Mouse (Mus musculus) liver, adult 2 months (tissue): ENCODE measurements around the gene Krt25. TPM values are rescaled to one million over a fixed set of nuclear protein-coding genes. Genes with fewer than 3 reads are reported as not detected.

Source experiments
- DNase-seq: peaks from one replicate; pipeline ENCODE4 v3.0.0-alpha.2; 2011; ENCODE audit warnings: low read depth, low spot score; ENCODE audit errors: extremely low read depth
- H3K27ac ChIP-seq: fragments of 200-500 bp; replicated peaks from 2 replicates; pipeline ENCODE4 v1.5.1; 2012; ENCODE audit warnings: low read depth, mild to moderate bottlenecking, control low read depth, inconsistent platforms, low read length; ENCODE audit not compliant: insufficient read depth
- H3K27me3 ChIP-seq: fragments of 200-500 bp; 2 replicates; pipeline ENCODE4 v1.6.1; 2012; ENCODE audit warnings: mild to moderate bottlenecking, moderate library complexity, low read length, inconsistent platforms; ENCODE audit not compliant: control insufficient read depth, insufficient read depth
- H3K36me3 ChIP-seq: fragments of 200-500 bp; 2 replicates; pipeline ENCODE4 v1.6.1; 2012; ENCODE audit warnings: low read length, inconsistent platforms; ENCODE audit not compliant: control insufficient read depth, insufficient read depth
- H3K4me1 ChIP-seq: fragments of 200-500 bp; 2 replicates; pipeline ENCODE4 v1.6.1; 2011; ENCODE audit warnings: low read length; ENCODE audit not compliant: control insufficient read depth, insufficient read depth
- H3K4me3 ChIP-seq: fragments of 200-500 bp; 2 replicates; pipeline ENCODE4 v1.5.1; 2011; ENCODE audit warnings: low read depth, mild to moderate bottlenecking, control low read depth, low read length, moderate library complexity; ENCODE audit not compliant: insufficient read depth
- H3K79me2 ChIP-seq: fragments of 200-500 bp; 2 replicates; pipeline ENCODE4 v1.6.1; 2012; ENCODE audit warnings: inconsistent platforms, mild to moderate bottlenecking, low read length, moderate library complexity; ENCODE audit not compliant: control insufficient read depth, insufficient read depth
- H3K9ac ChIP-seq: fragments of 200-500 bp; 2 replicates; pipeline ENCODE4 v1.6.1; 2012; ENCODE audit warnings: low read depth, mild to moderate bottlenecking, control low read depth, inconsistent platforms, low read length
- CTCF ChIP-seq: fragments of 200-500 bp; IDR thresholded peaks from 2 replicates; pipeline ENCODE4 v1.5.1; 2011; ENCODE audit warnings: low read depth, low read length, control low read depth
- POLR2A ChIP-seq: fragments of 200-500 bp; IDR thresholded peaks from 2 replicates; pipeline ENCODE4 v1.6.1; 2011; ENCODE audit warnings: low read length, control low read depth; ENCODE audit not compliant: insufficient read depth; ENCODE audit errors: extremely low read depth
- WGBS: fragments of 180-500 bp; shearing (Covaris S2); methylation state at CpG from one replicate; pipeline ENCODE4 v1.1.7; 2018; 5-methylcytosine and 5-hydroxymethylcytosine counted together
- polyA plus RNA-seq: library from polyadenylated mRNA; depleted of rRNA; stranded (reverse); fragments of >200 nt; gene quantifications from 2 replicates; pipeline ENCODE4 v1.2.3, GENCODE M21; 2012; rRNA removed
- total RNA-seq: library from RNA; depleted of rRNA; stranded (reverse); fragments of >200 nt; gene quantifications from 2 replicates; pipeline ENCODE4 v1.2.3, GENCODE M21; 2014; rRNA removed

The Krt25 gene
- total and polyA plus RNA-seq, 2 experiments = not detected

GRCm38 (mm10) chr11:99276786-99277185 lies 46.0 kb downstream of the Krt25 start:
- Histone ChIP-seq H3K4me1 (0 out of 2 replicates have a peak, but pooled peaks cover 2% of the 10 kb centered on the region), H3K4me3 (no peak overlapping the region), H3K9ac (no peak overlapping the region), H3K36me3 (no peaks in the 10 kb centered on the region), H3K79me2 (no peaks in the 10 kb centered on the region), H3K27me3 (no peaks in the 10 kb centered on the region), H3K27ac (no peak overlapping the region)
- no peak for DNase-seq
- TF ChIP-seq POLR2A (no peak), CTCF (no peak)
- 49% methylated on average over 7 of the region's 7 CpGs for WGBS

- no peaks in the 10 kb centered on the region for H3K36me3 ChIP-seq
- no peak overlapping the region for H3K9ac ChIP-seq
- H3K4me3 ChIP-seq = no peak overlapping the region
- TF ChIP-seq CTCF (no peak), POLR2A (no peak)
- 0 out of 2 replicates have a peak, but pooled peaks cover 2% of the 10 kb centered on the region for H3K4me1 ChIP-seq
- H3K79me2 ChIP-seq = no peaks in the 10 kb centered on the region
- DNase-seq = peak; percentile 25
- H3K27me3 ChIP-seq = no peaks in the 10 kb centered on the region
- no peak overlapping the region for H3K27ac ChIP-seq
- 48% methylated on average over 6 of the region's 6 CpGs for WGBS
These were observed 47.1 kb downstream of the Krt25 start for GRCm38 (mm10) chr11:99275624-99276023.

- WGBS = 97% methylated on average over 4 of the region's 4 CpGs
- Histone ChIP-seq H3K36me3 (no peaks in the 10 kb centered on the region), H3K79me2 (no peaks in the 10 kb centered on the region), H3K4me3 (no peak overlapping the region), H3K27ac (no peak overlapping the region), H3K27me3 (no peaks in the 10 kb centered on the region), H3K4me1 (0 out of 2 replicates have a peak, but pooled peaks cover 2% of the 10 kb centered on the region), H3K9ac (no peak overlapping the region)
- TF ChIP-seq POLR2A = no peak
- no peak for TF ChIP-seq CTCF
- DNase-seq = no peak
These were observed 50.0 kb downstream of the Krt25 start for GRCm38 (mm10) chr11:99272721-99273120.

GRCm38 (mm10) chr11:99269192-99269591 lies 53.6 kb downstream of the Krt25 start:
- WGBS = 80% methylated on average over 7 of the region's 7 CpGs
- no peak for DNase-seq
- Histone ChIP-seq H3K79me2 (no peaks in the 10 kb centered on the region), H3K4me3 (no peak overlapping the region), H3K36me3 (no peaks in the 10 kb centered on the region), H3K9ac (no peak overlapping the region), H3K27ac (no peak overlapping the region), H3K27me3 (no peaks in the 10 kb centered on the region), H3K4me1 (no peaks in the 10 kb centered on the region)
- no peak for TF ChIP-seq POLR2A

GRCm38 (mm10) chr11:99265796-99266195 lies 57.0 kb downstream of the Krt25 start:
- 69% methylated on average over 9 of the region's 9 CpGs for WGBS

More at GRCm38 (mm10) chr11:99265796-99266195, 57.0 kb downstream of the Krt25 start:
- TF ChIP-seq CTCF = no peak
- TF ChIP-seq POLR2A = no peak
- H3K4me1 ChIP-seq = no peaks in the 10 kb centered on the region
- no peaks in the 10 kb centered on the region for H3K36me3 ChIP-seq
- no peak overlapping the region for H3K4me3 ChIP-seq
- DNase-seq = peak; percentile 5
- no peak overlapping the region for H3K9ac ChIP-seq
- H3K27ac ChIP-seq = peak overlapping the region; percentile 48
- no peaks in the 10 kb centered on the region for H3K79me2 ChIP-seq
- no peaks in the 10 kb centered on the region for H3K27me3 ChIP-seq

Other genes with a start within 250 kb of the Krt25 start
- gene Tns4, start 233.6 kb downstream of the Krt25 start, total RNA-seq = 0.27 and 0.46 TPM in 2 replicates
- gene Tns4, start 233.6 kb downstream of the Krt25 start, polyA plus RNA-seq = 0.27 and 1.2 TPM in 2 replicates
- gene Ccr7, start 167.9 kb downstream of the Krt25 start, total RNA-seq = 0.55 and 0.74 TPM in 2 replicates
- gene Ccr7, start 167.9 kb downstream of the Krt25 start, polyA plus RNA-seq = 0.91 and 1.5 TPM in 2 replicates
- gene Smarce1, start 91.9 kb downstream of the Krt25 start, total RNA-seq = 25.5 and 35.9 TPM in 2 replicates
- 8.7 and 11.9 TPM in 2 replicates for gene Smarce1, start 91.9 kb downstream of the Krt25 start, polyA plus RNA-seq
- gene Krt222, start 78.9 kb downstream of the Krt25 start, total RNA-seq = 0.07 and 0.09 TPM in 2 replicates
- gene Krt222, start 78.9 kb downstream of the Krt25 start, polyA plus RNA-seq = not detected in 2 replicates
- not detected in 2 replicates for gene Krt24, start 37.7 kb downstream of the Krt25 start, total RNA-seq
- gene Krt24, start 37.7 kb downstream of the Krt25 start, polyA plus RNA-seq = not detected in 2 replicates
- not detected in 2 replicates for gene Krt26, start 15.0 kb upstream of the Krt25 start, total RNA-seq
- not detected in 2 replicates for gene Krt26, start 15.0 kb upstream of the Krt25 start, polyA plus RNA-seq
- not detected in 2 replicates for gene Krt27, start 28.2 kb upstream of the Krt25 start, total RNA-seq
- gene Krt27, start 28.2 kb upstream of the Krt25 start, polyA plus RNA-seq = not detected in 2 replicates
- gene Krt28, start 52.0 kb upstream of the Krt25 start, total RNA-seq = not detected in 2 replicates
- gene Krt28, start 52.0 kb upstream of the Krt25 start, polyA plus RNA-seq = not detected in 2 replicates
- 0.37 and 0.87 TPM in 2 replicates for gene Krt10, start 66.4 kb upstream of the Krt25 start, total RNA-seq
- 0.29 and 0.76 TPM in 2 replicates for gene Krt10, start 66.4 kb upstream of the Krt25 start, polyA plus RNA-seq
- not detected in 2 replicates for gene Krt12, start 99.3 kb upstream of the Krt25 start, total RNA-seq
- gene Krt12, start 99.3 kb upstream of the Krt25 start, polyA plus RNA-seq = not detected in 2 replicates
- gene Krt20, start 115.2 kb upstream of the Krt25 start, total RNA-seq = 0.09 TPM in 1 of 2 replicates, not detected in the other
- gene Krt20, start 115.2 kb upstream of the Krt25 start, polyA plus RNA-seq = 0.04 and 0.15 TPM in 2 replicates
- 4.0 and 6.4 TPM in 2 replicates for gene Krt23, start 170.2 kb upstream of the Krt25 start, total RNA-seq
- gene Krt23, start 170.2 kb upstream of the Krt25 start, polyA plus RNA-seq = 1.4 and 1.7 TPM in 2 replicates
- gene Krt39, start 198.4 kb upstream of the Krt25 start, total RNA-seq = not detected in 2 replicates
- gene Krt39, start 198.4 kb upstream of the Krt25 start, polyA plus RNA-seq = not detected in 2 replicates
- gene Krt40, start 220.2 kb upstream of the Krt25 start, total RNA-seq = not detected in 2 replicates
- not detected in 2 replicates for gene Krt40, start 220.2 kb upstream of the Krt25 start, polyA plus RNA-seq
- not detected in 2 replicates for gene Krtap3-3, start 227.9 kb upstream of the Krt25 start, total RNA-seq
- gene Krtap3-3, start 227.9 kb upstream of the Krt25 start, polyA plus RNA-seq = not detected in 2 replicates
- gene Krtap3-2, start 233.9 kb upstream of the Krt25 start, total RNA-seq = not detected in 2 replicates
- gene Krtap3-2, start 233.9 kb upstream of the Krt25 start, polyA plus RNA-seq = not detected in 2 replicates
- not detected in 2 replicates for gene Gm11939, start 236.5 kb upstream of the Krt25 start, total RNA-seq
- not detected in 2 replicates for gene Gm11939, start 236.5 kb upstream of the Krt25 start, polyA plus RNA-seq
- not detected in 2 replicates for gene Krtap3-1, start 243.7 kb upstream of the Krt25 start, total RNA-seq
- not detected in 2 replicates for gene Krtap3-1, start 243.7 kb upstream of the Krt25 start, polyA plus RNA-seq